Mouse (Mus musculus) midbrain, embryonic 11.5 days (tissue): Measurements from ENCODE around the gene Gm38655. TPM values are rescaled to one million over a fixed set of nuclear protein-coding genes. Genes with fewer than 3 reads are reported as not detected.

Source experiments
- ATAC-seq: fragments of 200-750 bp; cut with Nextera tagmentation; 2 replicates; pipeline ENCODE4 v1.8.0; 2017; ENCODE audit warnings: moderate TSS enrichment, moderate library complexity; ENCODE audit not compliant: low FRiP score
- DNase-seq: peaks from one replicate; pipeline ENCODE4 v3.0.0; 2015; ENCODE audit warnings: low spot score; ENCODE audit errors: missing footprints
- H3K27ac ChIP-seq: fragments of 300-500 bp; sonication (generic); 2 replicates; pipeline ENCODE4 v1.5.1; 2014; ENCODE audit warnings: low read depth, low read length
- H3K27me3 ChIP-seq: fragments of 300-500 bp; sonication (generic); 2 replicates; pipeline ENCODE4 v1.6.1; 2014; ENCODE audit warnings: mild to moderate bottlenecking, low read length, moderate library complexity, mixed read lengths; ENCODE audit not compliant: control insufficient read depth, insufficient read depth
- H3K36me3 ChIP-seq: fragments of 300-500 bp; sonication (generic); 2 replicates; pipeline ENCODE4 v1.6.1; 2014; ENCODE audit warnings: mild to moderate bottlenecking, low read length, moderate library complexity, mixed read lengths; ENCODE audit not compliant: control insufficient read depth, insufficient read depth
- H3K4me1 ChIP-seq: fragments of 300-500 bp; sonication (generic); 2 replicates; pipeline ENCODE4 v1.6.1; 2014; ENCODE audit warnings: low read length; ENCODE audit not compliant: control insufficient read depth, insufficient read depth
- H3K4me2 ChIP-seq: fragments of 300-500 bp; sonication (generic); 2 replicates; pipeline ENCODE4 v1.6.1; 2014; ENCODE audit warnings: mild to moderate bottlenecking, moderate library complexity
- H3K4me3 ChIP-seq: fragments of 300-500 bp; sonication (generic); 2 replicates; pipeline ENCODE4 v1.5.1; 2014; ENCODE audit warnings: low read depth, low read length
- H3K9ac ChIP-seq: fragments of 300-500 bp; sonication (generic); 2 replicates; pipeline ENCODE4 v1.6.1; 2014; ENCODE audit warnings: low read length
- H3K9me3 ChIP-seq: fragments of 300-500 bp; sonication (generic); 2 replicates; pipeline ENCODE4 v1.6.1; 2016; ENCODE audit warnings: low read length; ENCODE audit not compliant: control insufficient read depth
- WGBS: fragments of 180-500 bp; shearing (Covaris S2); extraction: QIAGEN DNeasy Blood & Tissue Kit; methylation state at CpG from one replicate; pipeline ENCODE4 v1.1.7; 2014; 5-methylcytosine and 5-hydroxymethylcytosine counted together
- polyA plus RNA-seq: library from polyadenylated mRNA; unstranded; fragments of >200 nt; fragmentation: Nextera tagmentation; extraction: Ambion mirVana; gene quantifications from 2 replicates; pipeline ENCODE4 v1.2.1, GENCODE M21; 2014

Gene Gm38655
- polyA plus RNA-seq, 1 experiment from 2014 or later = not detected

DNA sequence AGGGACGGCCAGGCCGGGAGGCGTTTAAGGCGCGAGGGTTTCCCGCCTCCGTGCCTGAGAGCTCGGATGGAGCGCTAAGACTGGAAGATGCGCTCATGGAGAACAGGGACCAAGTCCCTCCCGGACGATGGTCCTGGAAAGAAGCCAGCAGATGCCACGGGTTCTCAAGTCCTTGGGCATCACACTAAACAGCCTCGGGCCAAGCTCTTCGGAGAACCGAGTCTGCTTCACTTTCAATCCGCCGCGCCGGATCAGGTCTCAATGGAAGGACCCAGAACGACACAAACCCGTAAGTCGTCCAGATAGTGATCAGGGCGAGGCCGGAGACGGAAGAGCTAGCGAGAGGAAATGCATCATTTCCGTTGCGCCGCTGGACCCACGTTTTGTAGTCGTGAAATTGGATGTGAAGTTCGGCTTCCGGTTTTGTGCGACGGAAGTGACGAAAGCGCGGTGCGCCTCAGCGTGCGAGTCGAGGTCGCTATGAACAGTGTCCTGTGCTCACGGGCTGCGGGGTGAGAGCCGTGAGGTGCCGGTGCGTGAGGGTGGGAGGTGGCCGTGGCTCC, 8.9 kb upstream of the Gm38655 start, which contains the start of gene BC003965:
BC003965 (plus strand) TSS at position 426 of the 563 bp plus-strand sequence.
- Histone ChIP-seq H3K27ac (peak within 1 kb of the TSS; percentile 80), H3K27me3 (no peaks in the 10 kb centered on the region), H3K4me3 (peak within 1 kb of the TSS; percentile 95), H3K9me3 (no peaks in the 10 kb centered on the region), H3K4me1 (peaks cover 17% of the 10 kb centered on the region), H3K4me2 (peak within 1 kb of the TSS; percentile 99), H3K36me3 (no peaks in the 10 kb centered on the region), H3K9ac (peak within 1 kb of the TSS; percentile 96)
- ATAC-seq (peak; percentile 85), DNase-seq (peak; percentile 100)
- WGBS = under 1% methylated on average over 50 of the region's 50 CpGs

DNA sequence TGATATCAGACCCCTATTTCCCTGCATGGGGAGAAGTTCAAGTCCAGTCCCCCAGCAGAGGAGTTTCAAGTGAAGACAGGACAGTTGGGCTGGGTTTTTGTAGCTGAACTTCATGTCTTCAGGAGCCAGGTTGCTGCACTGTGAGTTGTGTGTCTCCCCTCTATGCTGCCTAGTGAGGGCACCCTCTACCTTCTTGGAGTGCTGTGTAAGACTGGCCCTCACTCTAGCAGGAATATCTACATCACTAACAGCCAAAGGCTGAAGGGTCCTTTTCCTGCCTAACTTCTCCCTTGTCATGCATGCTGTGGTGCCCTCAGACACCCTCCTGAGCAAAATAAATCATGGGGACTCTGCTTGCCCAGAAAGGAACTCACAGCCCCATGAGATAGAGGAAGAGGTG, 8.0 kb upstream of the Gm38655 start:
- no peak overlapping the region for H3K27ac ChIP-seq
- no peak overlapping the region; the same call in 1 of the 2 replicates for H3K4me3 ChIP-seq

DNA sequence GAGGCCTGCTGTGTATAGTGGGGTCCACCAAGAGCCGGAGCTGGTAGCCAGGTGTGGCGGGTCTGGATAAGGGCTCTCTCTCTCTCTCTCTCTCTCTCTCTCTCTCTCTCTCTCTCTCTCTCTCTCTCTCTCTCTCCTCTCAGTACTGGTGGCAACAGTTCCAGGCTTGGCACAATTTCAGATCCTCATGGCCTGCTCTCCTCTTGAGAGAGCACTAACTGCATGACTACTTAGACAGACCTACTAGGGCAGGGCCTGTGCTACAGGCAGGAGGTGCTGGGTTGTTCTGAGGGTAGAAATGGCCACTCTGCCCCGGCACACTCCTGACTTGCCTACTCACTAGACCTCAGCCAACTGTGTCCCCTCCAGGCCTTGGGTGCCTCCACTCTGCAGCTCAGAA, 2.7 kb downstream of the Gm38655 start:
- H3K4me2 ChIP-seq = no peak overlapping the region
- no peaks in the 10 kb centered on the region for H3K27me3 ChIP-seq
- ATAC-seq (no peak), DNase-seq (no peak)
- no peaks in the 10 kb centered on the region for H3K36me3 ChIP-seq
- H3K4me1 ChIP-seq = no peaks in the 10 kb centered on the region
- no peak overlapping the region for H3K4me3 ChIP-seq
- H3K9ac ChIP-seq = no peak overlapping the region
- H3K27ac ChIP-seq = no peak overlapping the region
- 83% methylated on average over 3 of the region's 3 CpGs for WGBS
- H3K9me3 ChIP-seq = no peaks in the 10 kb centered on the region

More for the DNA sequence above, 8.0 kb upstream of the Gm38655 start:
- H3K36me3 ChIP-seq = no peaks in the 10 kb centered on the region
- DNase-seq = no peak
- H3K9me3 ChIP-seq = no peaks in the 10 kb centered on the region
- H3K4me1 ChIP-seq = peaks cover 13% of the 10 kb centered on the region
- no peaks in the 10 kb centered on the region for H3K27me3 ChIP-seq
- no peak overlapping the region for H3K9ac ChIP-seq
- peak overlapping the region; percentile 99 for H3K4me2 ChIP-seq
- no peak for ATAC-seq

DNA sequence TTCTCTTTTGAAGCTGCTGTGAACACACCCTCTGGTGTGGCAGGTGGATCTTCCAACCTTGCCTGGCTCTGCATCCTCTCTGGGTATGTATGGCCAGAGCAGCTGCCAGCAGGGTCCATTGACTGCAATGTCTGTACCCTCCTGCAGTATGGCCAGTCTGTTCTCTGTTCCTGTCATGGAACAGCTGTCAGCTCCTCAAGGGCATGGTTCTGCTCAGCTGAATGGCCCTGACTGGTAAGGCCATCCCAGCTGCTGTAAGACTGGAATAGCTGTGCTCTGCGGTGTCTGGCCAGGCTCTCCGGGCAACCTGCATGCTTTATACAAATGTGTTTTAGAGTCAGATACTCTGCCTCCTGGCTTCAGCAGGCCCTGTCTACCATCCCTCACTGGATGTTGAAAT, 5.6 kb downstream of the Gm38655 start:
- ATAC-seq = no peak
- 93% methylated on average over 2 of the region's 2 CpGs for WGBS

DNA sequence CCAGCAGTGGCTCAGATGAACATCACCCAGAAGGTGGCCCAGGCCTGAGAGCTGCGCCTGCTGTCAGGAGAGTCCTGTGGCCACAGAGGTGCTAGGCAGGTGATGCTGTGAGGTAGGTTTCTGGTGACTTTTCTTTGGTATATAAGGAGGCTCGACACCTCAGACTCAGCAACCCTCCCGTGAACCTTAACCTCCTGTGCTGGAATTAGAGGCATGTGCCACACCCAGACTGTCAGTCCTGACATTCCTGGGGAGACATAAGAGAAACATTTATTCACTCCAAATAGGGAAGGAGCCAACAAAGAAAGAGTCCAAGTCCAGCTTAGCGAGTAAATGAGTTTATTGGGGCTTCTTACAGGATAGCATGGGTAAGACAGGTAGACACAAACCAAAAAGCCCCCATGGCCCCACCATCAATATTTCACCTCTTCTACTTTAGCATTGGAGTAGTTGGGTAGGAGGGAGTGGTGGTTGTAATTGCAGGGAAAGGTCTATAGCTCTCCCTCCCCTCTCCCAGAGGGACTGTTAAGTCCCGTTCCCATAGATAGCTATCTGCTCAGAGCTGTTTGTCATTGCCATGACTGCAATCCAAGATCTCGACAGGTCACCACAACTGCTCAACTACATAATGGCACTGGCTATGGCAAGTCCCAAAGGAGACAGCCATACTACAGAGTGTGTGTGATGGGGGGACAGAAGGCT, 9.2 kb downstream of the Gm38655 start:
- ATAC-seq (no peak), DNase-seq (no peak)
- H3K9ac ChIP-seq = no peak overlapping the region
- H3K4me2 ChIP-seq = no peak overlapping the region
- H3K27me3 ChIP-seq = no peaks in the 10 kb centered on the region
- no peak overlapping the region for H3K27ac ChIP-seq
- H3K4me3 ChIP-seq = no peak overlapping the region
- no peaks in the 10 kb centered on the region for H3K9me3 ChIP-seq
- H3K36me3 ChIP-seq = no peaks in the 10 kb centered on the region
- 76% methylated on average over 6 of the region's 6 CpGs for WGBS
- no peaks in the 10 kb centered on the region for H3K4me1 ChIP-seq

More for the DNA sequence above, 5.6 kb downstream of the Gm38655 start:
- no peak for DNase-seq
- H3K9me3 ChIP-seq = no peaks in the 10 kb centered on the region
- H3K27ac ChIP-seq = no peak overlapping the region
- no peak overlapping the region for H3K4me2 ChIP-seq
- no peak overlapping the region for H3K4me3 ChIP-seq
- H3K9ac ChIP-seq = no peak overlapping the region
- no peaks in the 10 kb centered on the region for H3K27me3 ChIP-seq
- no peaks in the 10 kb centered on the region for H3K36me3 ChIP-seq
- H3K4me1 ChIP-seq = no peaks in the 10 kb centered on the region

DNA sequence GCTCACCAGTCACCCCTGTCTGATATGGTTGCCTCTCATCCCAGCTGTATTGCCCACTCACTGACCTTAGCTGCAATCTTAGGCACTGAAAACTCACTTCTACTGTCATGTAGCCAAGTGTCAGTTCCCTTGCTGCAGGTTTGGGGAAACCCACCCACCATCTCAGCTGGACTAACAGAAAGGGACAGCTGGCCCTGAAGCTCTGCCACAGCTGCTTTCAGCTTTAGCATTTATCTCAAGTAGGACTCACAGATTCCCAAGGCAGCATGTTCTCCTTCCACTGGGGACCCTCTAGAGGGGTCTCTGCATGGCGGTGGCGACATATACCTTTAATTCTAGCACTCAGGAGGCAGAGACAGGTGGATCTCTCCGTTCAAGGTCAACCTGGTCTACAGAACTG, 10.5 kb downstream of the Gm38655 start:
- Histone ChIP-seq H3K4me2 (no peak overlapping the region), H3K9me3 (no peaks in the 10 kb centered on the region), H3K9ac (no peak overlapping the region), H3K27me3 (no peaks in the 10 kb centered on the region), H3K27ac (no peak overlapping the region), H3K4me3 (no peak overlapping the region), H3K36me3 (peaks cover 3% of the 10 kb centered on the region), H3K4me1 (no peaks in the 10 kb centered on the region)
- ATAC-seq = no peak
- no peak for DNase-seq
- 86% methylated on average over 3 of the region's 3 CpGs for WGBS

DNA sequence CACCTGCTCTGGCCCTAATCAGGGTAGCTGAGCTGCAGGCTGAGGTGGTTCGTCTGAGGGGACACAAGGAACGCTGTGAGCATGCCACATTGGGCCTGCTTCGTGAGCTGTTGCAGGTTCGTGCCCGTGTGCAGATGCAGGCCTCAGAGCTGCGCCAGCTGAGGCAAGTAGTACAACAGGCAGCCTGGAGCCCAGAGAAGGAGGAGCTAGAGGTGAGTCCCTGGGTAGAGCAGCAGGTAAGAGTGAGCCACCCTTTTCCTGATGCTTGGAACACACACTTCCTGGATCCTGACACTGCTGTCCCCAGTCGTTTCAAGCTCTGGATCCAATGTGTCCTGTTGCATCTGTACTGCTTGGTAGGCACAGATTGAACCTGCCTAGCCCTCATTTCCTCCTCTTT, 11.9 kb downstream of the Gm38655 start:
- no peak for ATAC-seq
- WGBS = 83% methylated on average over 7 of the region's 7 CpGs

DNA sequence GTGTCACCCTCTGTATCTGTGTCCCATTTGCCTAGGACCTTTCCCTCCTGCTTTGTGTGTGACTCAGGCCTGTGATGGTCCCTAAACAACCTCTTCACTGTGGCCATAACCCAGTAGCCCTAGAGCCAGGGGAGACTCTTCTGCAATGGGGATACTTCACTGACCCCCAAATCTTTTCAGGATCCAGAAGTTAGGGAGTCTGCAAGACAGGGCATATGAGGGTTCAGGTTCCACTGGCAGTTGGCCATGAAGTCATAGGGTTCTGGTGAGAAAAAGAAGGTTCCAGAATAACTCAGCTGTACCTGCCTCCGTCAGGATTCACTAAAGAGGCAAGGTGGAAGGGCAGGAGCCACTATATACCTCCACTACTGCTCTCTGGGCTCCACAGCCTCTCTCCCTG, 13.1 kb downstream of the Gm38655 start, which contains the start of gene Ccdc154:
Ccdc154 (plus strand) TSS at position 301 of the 400 bp plus-strand sequence.
- DNase-seq (no peak), ATAC-seq (no peak)
- Histone ChIP-seq H3K4me1 (no peaks in the 10 kb centered on the region), H3K27ac (no peak within 1 kb of the TSS), H3K4me2 (no peak within 1 kb of the TSS), H3K36me3 (peaks cover 6% of the 10 kb centered on the region), H3K4me3 (no peak within 1 kb of the TSS), H3K9ac (no peak within 1 kb of the TSS), H3K27me3 (no peaks in the 10 kb centered on the region), H3K9me3 (no peaks in the 10 kb centered on the region)
- 80% methylated on average over 1 of the region's 1 CpGs for WGBS

More for the DNA sequence above, 11.9 kb downstream of the Gm38655 start:
- Histone ChIP-seq H3K4me1 (no peaks in the 10 kb centered on the region), H3K9me3 (no peaks in the 10 kb centered on the region), H3K36me3 (peaks cover 6% of the 10 kb centered on the region), H3K27me3 (no peaks in the 10 kb centered on the region), H3K27ac (no peak overlapping the region), H3K4me2 (no peak overlapping the region), H3K4me3 (no peak overlapping the region), H3K9ac (no peak overlapping the region)
- DNase-seq = no peak

DNA sequence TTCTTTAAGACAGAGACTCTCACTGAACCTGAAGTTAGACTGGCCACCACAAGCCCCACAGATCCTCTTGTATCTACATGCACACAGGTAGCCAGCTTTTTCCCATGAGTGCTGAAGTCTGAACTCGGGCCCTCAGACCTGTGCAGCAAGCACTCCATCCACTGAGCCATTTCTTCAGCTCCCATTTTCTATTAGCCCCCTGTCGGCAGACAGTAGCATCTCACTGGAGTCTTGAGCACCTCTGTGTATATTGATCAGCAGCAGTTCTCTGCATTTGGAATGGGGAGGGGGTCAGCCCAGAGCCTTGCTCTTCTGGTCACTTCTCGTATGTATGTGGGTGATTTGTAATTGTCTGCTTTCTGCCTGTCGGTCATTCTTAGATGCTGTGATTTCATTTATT, 35.3 kb downstream of the Gm38655 start:
- no peak overlapping the region for H3K27ac ChIP-seq
- H3K9me3 ChIP-seq = no peaks in the 10 kb centered on the region
- H3K4me2 ChIP-seq = no peak overlapping the region
- H3K9ac ChIP-seq = no peak overlapping the region
- no peaks in the 10 kb centered on the region for H3K27me3 ChIP-seq
- WGBS = 74% methylated on average over 4 of the region's 4 CpGs
- ATAC-seq = no peak
- H3K4me3 ChIP-seq = no peak overlapping the region
- no peak for DNase-seq
- no peaks in the 10 kb centered on the region for H3K36me3 ChIP-seq
- H3K4me1 ChIP-seq = no peaks in the 10 kb centered on the region
